Mouse (Mus musculus) B cell, adult 67 days (primary cell): Measurements from ENCODE around the gene Stx18. TPM values are rescaled to one million over a fixed set of nuclear protein-coding genes. Genes with fewer than 3 reads are reported as not detected.

ENCODE experiments used
- total RNA-seq, 2 experiments: library from RNA; stranded (reverse); gene quantifications; 4 replicates each; pipeline ENCODE4 v1.2.4; 2023

Stx18 gene
- total RNA-seq, result 10 to 100 TPM; 20.6 to 22.1 TPM

GRCm38 (mm10) chr5:38038710-38039592 lies at the start of gene Stx18:
Gene Stx18, plus strand, starts transcription at chr5:38038742.

GRCm38 (mm10) chr5:38159634-38160413 lies 121.3 kb downstream of the Stx18 start, which contains the start of gene Nsg1:
Gene Nsg1, minus strand, starts transcription at chr5:38159907.

Other genes with a start within 250 kb of the Stx18 start
- not detected for gene Msx1, start 214.2 kb upstream of the Stx18 start, total RNA-seq
- gene Nsg1, start 121.2 kb downstream of the Stx18 start, total RNA-seq, result not detected
- 10 to 100 TPM; 22.9 to 24.6 TPM for gene Zbtb49, start 181.7 kb downstream of the Stx18 start, total RNA-seq
- 10 to 100 TPM; 31.1 to 36.7 TPM for gene Lyar, start 181.7 kb downstream of the Stx18 start, total RNA-seq
- gene Tmem128, start 221.4 kb downstream of the Stx18 start, total RNA-seq, result 10 to 100 TPM; 73.6 to 79.5 TPM
- gene Otop1, start 237.2 kb downstream of the Stx18 start, total RNA-seq, result not detected